Mouse (Mus musculus) heart, adult 2 months (tissue): ENCODE measurements around the gene Ccdc148.

Experiments used
- CTCF ChIP-seq: fragments of 200-600 bp; IDR thresholded peaks from 2 replicates; pipeline ENCODE4 v1.8.1; 2022; ENCODE audit warnings: antibody characterized with exemption, mild to moderate bottlenecking, moderate library complexity
- EP300 ChIP-seq: fragments of 200-500 bp; IDR thresholded peaks from 2 replicates; pipeline ENCODE4 v1.6.1; 2011; ENCODE audit warnings: low read depth, low read length, control low read depth; ENCODE audit not compliant: insufficient read depth
- POLR2A ChIP-seq: fragments of 200-500 bp; IDR thresholded peaks from 2 replicates; pipeline ENCODE4 v1.6.1; 2011; ENCODE audit warnings: mild to moderate bottlenecking, low read depth, low read length, control low read depth; ENCODE audit not compliant: insufficient read depth

DNA sequence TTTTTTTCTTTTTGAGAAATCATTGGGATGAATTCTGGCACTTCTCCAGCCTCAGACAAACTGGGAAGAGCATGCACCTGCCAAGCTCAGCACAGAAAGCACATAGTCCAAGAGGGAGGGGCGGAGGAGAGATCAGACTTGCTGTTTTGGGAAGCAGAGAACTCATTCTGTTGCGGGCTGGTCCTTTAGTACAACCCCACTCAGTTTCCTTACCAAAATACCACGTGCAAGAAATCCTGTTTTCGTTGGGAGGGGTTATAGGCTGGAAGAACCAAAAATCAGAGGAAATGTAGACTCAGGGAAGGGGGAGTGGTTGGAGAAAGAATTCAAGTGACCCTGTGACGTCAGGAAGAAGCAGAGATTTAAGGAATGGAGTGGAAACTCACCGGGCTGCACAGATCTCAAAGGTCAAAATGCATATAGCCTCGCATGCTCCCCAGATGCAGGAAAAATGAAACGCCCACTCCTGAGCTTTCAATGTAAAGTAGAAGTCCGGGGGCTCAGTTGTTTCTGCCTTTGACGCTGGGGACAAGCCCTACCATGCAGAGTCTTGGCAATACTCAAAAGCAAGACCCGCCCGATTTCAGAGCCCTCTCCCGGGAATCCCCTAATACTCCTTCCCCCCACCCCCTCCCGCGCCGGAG is 400 bp downstream of the Ccdc148 start:
- TF ChIP-seq EP300 (no peak), CTCF (no peak), POLR2A (no peak)
